Mouse (Mus musculus) frontal cortex, postnatal 25 days (tissue): ENCODE measurements around the gene Nrtn.
A peak's percentile ranks its signal among the peaks of the same experiment; 100 is the strongest.

Experiments used
- DNase-seq, 2 experiments: peaks; one replicate each; pipeline ENCODE4 v3.0.0; 2022; ENCODE audit warnings: low spot score in 2 of 2

Nrtn gene

GRCm38 (mm10) chr17:56762769-56763731 lies 5.7 kb upstream of the Nrtn start:
- peak; percentile 46 to 59 for DNase-seq

- DNase-seq: peak; percentile 65 to 79
These were observed 4.7 kb upstream of the Nrtn start for GRCm38 (mm10) chr17:56761991-56762410.

GRCm38 (mm10) chr17:56761077-56761476 lies 3.7 kb upstream of the Nrtn start:
- DNase-seq: no peak

GRCm38 (mm10) chr17:56759261-56759660 lies 1.9 kb upstream of the Nrtn start:
- no peak for DNase-seq

- peak in 1 of 2 experiments; percentile 59 for DNase-seq
These were observed 802 bp upstream of the Nrtn start for GRCm38 (mm10) chr17:56758132-56758531.

- no peak for DNase-seq
These were observed 479 bp downstream of the Nrtn start for GRCm38 (mm10) chr17:56756703-56757399.

- DNase-seq: no peak
These were observed 2.8 kb downstream of the Nrtn start for GRCm38 (mm10) chr17:56754271-56755185.

GRCm38 (mm10) chr17:56753452-56753851 lies 3.9 kb downstream of the Nrtn start:
- DNase-seq: no peak

- no peak for DNase-seq
These were observed 5.8 kb downstream of the Nrtn start for GRCm38 (mm10) chr17:56751404-56752072.

- DNase-seq: no peak
These were observed 13.2 kb downstream of the Nrtn start for GRCm38 (mm10) chr17:56744173-56744572.

GRCm38 (mm10) chr17:56740788-56741160 lies 16.6 kb downstream of the Nrtn start:
- DNase-seq: no peak

- no peak for DNase-seq
These were observed 17.1 kb downstream of the Nrtn start for GRCm38 (mm10) chr17:56740118-56740787.

GRCm38 (mm10) chr17:56738221-56738620 lies 19.1 kb downstream of the Nrtn start:
- no peak for DNase-seq

GRCm38 (mm10) chr17:56736534-56736933 lies 20.8 kb downstream of the Nrtn start:
- DNase-seq: no peak

- no peak for DNase-seq
These were observed 27.7 kb downstream of the Nrtn start for GRCm38 (mm10) chr17:56729656-56730055.

GRCm38 (mm10) chr17:56729151-56729550 lies 28.2 kb downstream of the Nrtn start:
- no peak for DNase-seq

- DNase-seq: no peak
These were observed 29.2 kb downstream of the Nrtn start for GRCm38 (mm10) chr17:56728117-56728516.

- DNase-seq: no peak
These were observed 29.7 kb downstream of the Nrtn start for GRCm38 (mm10) chr17:56727659-56728058.

GRCm38 (mm10) chr17:56727029-56727649 lies 30.2 kb downstream of the Nrtn start:
- no peak for DNase-seq
